Mouse (Mus musculus) kidney, adult 8-10 months (tissue): Measurements from ENCODE around the gene Copz1.

ENCODE experiments used
- DNase-seq, 2 experiments: peaks; one replicate each; pipeline ENCODE4 v3.0.0; 2022

The Copz1 gene

DNA sequence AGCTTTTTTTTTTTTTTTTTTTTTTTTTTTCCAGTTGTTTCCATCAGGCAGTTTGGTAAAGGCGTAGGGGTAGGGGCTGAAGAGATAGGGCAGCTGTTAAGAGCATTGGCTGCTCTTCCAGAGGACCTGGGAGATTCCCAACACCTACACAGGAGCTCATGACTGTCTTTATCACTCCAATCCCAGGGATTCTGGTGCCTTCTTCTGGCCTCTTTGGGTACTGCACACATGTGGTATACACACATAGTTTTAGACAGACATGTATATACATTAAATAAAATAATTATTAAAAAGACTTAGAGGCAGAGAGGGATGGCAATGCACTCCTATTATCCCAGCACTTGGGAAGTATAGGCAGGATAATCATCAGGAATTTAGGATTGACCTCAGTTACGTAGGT, 20.9 kb downstream of the Copz1 start:
- DNase-seq, result no peak

DNA sequence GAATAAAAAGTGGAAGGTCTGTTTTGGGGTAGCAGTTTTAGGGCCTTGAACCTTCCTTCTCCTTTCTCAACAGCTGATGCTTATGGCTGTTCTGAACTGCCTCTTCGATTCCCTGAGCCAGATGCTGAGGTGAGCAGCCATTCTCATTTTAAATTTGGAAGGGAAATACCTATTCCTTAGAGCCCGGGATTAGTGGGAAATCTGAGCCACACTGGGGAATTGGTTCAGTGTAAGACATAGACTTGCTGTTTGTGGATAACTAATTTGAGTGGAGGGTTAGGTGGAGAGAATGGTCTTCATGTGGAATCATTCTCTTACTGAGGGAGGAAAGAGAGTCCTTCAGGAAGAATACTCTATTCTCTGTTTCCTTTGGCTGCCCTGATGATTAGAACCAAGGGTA, 22.1 kb downstream of the Copz1 start:
- no peak for DNase-seq

DNA sequence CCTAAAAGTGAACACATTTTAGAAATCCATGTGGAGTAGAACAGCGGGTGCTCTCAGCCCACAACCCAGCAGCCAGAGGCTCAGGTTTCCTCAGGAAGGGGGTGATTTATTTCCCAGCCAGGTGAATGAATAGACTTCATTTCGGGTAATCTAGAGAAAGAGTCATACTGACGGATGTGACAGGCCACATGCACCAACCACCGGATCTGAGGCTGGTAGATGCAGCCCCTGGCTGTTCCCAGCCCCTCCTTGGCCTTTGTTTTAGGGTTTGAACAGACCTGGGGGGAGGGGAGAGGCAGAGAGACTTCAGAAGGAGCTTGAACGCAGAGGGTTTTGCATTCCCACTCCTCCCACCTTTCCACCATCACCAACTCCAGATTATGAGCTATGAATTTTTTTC, 23.3 kb downstream of the Copz1 start:
- no peak for DNase-seq

DNA sequence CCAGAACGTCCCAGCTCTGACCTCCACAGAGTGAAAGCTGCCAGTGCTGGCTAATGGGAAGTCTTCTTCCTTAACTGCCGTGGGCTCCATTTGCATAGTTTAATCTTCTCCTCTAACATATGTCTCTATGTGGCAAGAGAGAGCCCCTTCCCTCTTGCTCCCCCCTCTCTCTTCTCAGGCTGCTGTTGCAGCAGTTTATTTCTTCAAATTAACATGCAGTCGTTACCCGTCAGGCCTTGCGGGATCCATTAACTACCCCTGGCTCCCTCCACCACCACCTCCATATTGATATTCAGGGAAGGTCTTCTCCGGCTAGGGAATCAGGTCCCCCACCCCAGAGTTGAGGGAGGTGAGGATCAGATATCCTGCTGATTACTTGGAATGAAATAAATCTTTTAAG, 24.8 kb downstream of the Copz1 start:
- no peak for DNase-seq

DNA sequence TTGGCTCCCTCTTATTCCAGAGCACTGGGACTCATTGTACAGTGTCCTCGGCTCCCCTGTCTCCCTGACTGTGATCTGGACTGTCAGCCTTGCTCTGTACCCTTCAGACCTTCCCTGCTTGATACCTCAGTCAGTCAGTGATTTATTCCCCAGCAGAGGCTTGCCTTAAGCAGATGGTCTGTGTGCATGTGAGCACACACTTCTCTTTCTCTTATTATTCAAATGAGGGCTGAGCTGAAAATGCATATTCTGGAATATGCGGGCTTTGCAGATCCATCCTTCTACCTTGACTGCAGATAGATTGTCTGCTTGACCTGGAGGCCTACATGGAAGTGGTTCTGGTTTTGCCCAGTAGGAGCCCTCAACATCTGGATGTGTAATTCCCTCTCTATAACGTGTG, 25.5 kb downstream of the Copz1 start:
- no peak for DNase-seq

DNA sequence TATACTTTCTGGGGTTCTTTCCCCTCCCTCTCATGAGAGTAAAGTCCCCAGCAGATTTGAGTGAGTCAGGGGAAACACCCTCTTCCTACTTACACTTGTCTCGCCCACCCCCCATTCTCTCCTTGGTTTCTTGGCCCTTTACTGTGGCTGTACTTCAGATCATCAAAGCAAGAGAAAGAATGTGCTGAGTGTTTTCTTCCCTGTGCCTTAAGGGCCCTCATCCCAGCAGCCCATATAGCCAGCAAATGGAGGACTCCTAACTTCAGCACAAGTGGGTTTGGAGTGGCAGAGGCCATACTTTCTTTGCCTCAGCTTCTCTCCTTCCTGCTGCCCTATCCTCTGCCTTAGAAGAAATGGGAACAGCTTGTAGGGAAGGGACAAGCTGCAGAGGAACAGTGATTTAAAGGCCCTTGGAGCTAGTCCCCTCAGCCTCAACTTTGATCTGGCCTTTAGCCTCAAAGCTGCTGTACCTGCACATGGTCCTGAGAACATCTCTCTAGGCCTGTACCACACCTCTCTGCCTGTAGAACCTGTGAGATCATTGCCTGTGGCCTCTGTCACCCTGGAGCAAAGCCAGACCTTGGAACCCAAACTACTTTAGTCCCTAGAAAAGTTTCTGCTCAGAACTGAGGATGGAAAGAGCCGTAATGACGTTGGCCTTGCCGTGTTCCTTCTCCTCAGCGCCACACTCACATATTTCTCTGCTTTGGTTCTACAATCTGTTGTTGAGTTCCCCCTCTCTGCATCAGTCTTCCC, 26.5 kb downstream of the Copz1 start:
- no peak for DNase-seq

DNA sequence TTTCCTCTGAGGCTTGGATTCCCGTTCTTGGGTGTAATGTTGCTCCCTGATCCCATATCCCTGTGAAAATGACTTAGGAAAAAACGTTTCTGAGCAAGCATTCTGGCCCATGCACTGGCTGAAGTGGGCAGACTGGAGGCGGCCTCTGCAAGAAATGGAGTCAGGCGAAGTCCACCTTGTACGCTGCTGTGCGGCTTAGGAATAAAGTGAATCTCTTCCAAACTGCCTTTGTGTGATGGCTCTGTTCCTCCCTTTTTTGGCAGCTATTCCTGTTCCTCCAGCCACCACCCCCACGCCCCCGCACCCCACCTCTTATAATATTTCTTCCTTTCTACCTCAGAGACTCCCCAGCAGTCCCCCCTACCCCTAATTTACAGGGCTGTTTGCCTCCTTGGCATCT, 27.1 kb downstream of the Copz1 start:
- DNase-seq, result no peak

DNA sequence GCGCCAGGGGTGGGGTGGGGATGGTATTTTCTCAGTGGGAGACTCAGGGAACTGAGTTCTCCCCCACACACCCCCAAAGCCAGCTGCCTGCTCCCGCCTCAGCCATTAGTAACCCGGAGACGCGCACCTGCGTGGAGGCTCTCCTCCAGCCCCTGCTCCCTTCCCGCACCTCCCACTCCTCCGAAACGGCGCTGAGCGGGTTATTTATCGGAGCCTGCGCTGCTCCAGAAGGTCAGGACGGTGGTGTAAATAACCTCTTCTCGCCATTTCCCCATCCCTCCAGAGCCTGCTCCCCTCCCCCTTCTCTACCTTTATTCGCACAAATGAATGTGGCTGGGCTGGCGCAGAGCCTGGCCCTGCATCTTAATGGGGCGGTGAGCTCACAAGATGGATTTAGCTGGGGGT, 27.6 kb downstream of the Copz1 start:
- DNase-seq, result no peak

DNA sequence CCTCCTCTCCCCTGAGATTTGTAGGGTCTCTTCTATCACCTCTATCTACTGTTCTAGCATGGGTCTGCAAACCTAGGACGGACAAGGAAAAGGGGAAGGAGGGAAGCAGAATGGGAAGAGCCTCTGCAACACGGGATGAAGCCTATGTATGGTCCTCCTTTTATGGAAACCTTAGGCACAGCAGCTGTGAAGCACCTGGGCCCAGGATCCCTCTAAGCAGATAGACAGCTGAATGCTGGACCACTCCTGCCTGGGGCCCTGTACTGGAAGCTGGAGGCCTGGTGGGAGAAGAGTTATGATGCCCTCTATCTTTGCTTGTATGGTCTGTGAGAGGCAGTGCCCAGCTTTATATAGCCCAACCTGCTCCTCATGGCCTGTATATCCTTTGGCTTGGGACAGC, 28.0 kb downstream of the Copz1 start:
- no peak for DNase-seq

DNA sequence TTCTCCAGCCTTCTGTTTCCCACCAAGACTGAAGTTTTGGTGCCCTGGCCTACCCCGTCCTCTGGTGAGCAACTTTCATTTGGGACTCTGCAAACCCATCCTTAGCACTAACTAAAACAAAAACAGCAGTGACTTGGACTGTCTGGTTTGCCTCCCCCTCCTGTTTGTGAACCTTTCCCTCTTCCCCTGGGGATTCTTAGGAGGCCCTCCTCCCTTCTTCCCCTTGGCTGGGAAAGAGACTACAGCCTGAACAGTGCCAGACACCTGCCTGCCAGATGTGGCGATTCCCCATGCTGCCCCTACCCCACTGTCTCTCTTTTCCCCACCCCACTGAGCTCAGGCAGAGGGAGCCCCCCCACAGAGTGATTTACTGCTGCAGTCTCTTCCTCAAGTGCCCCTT, 28.5 kb downstream of the Copz1 start:
- DNase-seq, result no peak

DNA sequence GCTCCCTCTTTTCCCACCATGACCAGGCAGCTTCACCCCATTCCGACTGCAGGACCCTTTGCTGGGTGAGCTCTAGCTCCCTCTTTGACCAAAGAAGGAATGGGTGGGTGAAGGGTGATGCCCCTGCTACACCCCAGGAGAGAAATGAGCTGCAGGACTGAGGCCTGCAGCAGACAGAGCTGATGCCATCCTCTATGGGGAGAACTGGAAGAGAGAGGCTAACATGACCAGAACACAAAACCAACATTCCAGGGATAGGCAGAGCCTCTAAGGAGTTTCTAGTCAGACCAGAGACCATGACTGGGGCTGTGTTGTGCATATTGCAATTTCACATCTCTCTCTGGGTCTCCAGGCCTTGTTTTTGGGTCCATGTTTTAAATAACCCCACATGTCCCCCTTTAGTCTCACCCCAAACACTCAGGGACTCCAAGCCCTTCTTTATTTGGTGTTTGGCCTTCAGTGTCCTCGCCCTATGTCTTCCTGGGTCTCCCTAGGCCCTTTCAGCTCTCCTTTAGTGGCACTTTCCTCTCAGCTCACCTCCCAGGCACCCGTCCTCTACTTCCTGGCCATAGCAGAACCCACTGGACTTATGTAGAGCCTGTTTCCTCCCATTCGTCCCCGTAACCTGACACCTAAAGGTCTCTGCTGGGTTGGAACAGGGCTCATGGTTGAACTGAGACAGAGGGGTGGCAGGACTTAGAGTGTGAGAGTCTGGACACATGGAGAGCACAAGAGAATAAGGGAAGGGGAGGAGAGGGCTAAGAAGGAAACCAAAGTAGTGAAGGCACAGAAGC, 29.2 kb downstream of the Copz1 start:
- DNase-seq, result no peak

DNA sequence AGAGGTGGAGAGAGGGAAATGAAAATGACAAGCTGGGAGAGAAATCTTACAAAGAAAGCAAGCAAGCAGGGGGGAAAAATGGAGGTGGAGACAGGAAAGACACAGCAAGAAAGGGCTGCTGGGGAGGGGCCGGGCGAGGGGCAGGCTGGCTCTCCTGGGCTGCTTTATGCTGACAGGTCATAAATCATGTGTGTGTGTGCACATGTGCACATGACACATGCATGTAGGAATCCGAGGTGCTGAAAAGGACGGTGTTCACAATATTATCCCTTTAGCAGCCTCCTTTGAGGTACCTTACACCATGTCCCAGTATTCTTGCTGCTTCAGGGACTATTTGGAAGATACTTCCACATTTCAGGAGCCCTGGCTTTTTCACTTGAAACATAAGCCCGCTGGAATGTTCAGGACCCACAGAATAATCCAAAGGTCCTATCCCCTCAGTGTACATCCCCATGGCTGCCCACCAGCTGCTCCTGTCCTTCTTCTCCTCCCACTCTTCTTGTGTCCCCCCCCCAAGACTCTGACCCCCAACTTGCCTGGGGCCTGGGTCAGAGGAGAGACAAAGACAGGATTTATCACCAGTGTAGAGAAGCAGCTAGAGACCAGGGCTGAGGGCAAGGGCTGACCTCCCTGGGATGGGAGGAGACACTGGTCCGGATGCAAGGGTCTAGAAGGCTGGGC, 30.0 kb downstream of the Copz1 start:
- no peak for DNase-seq

DNA sequence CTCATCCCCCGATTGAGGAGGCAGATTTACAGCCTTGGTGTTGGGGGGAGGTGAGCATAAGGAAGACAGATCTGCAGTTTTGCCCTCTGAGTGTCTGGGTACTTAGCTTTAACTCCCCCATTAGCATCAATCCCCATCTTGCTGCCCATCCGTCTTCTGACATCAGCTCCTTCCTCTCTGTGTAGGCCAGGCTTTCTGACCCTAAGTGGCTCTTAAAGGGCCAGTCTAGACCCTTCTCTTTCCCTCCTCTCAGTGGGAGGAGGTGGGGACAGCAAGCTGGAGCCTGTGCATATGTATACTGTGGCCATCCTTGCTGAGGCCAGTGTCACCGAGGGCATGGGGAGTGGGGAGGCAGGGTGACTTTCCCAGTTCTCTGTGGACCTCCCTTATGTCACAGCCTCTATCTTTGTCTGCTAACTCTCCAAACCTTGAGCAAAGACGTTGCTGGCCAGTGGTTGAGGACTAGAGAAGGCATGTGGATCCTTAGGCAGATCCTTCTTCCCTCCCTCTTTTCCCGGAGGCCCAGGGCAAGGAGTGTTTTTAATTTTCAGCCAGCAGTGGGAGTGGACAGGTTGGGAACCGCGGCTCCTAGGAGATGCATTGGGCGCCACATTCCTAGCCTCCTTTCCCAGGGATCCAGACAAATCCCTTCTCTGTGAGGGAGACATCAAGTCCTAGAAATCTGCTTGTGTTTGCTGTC, 31.6 kb downstream of the Copz1 start:
- no peak for DNase-seq

DNA sequence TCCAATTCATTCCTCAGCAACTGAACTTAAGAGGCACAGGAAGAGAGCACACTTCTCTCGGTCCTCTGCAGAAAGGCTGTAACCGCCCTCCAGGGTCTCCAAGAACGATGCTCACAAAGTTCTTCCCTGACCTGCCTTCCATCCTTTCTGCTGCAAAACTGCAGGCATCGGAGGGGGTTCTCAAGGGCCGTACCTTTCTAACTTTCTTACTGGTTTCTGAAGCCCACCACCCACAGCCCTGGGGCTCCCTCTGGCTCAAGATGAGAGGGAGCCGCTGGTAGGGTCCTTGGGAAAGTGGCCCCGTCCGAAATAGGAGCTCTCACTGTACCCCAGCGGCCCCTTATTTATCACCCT, 32.1 kb downstream of the Copz1 start:
- no peak for DNase-seq

DNA sequence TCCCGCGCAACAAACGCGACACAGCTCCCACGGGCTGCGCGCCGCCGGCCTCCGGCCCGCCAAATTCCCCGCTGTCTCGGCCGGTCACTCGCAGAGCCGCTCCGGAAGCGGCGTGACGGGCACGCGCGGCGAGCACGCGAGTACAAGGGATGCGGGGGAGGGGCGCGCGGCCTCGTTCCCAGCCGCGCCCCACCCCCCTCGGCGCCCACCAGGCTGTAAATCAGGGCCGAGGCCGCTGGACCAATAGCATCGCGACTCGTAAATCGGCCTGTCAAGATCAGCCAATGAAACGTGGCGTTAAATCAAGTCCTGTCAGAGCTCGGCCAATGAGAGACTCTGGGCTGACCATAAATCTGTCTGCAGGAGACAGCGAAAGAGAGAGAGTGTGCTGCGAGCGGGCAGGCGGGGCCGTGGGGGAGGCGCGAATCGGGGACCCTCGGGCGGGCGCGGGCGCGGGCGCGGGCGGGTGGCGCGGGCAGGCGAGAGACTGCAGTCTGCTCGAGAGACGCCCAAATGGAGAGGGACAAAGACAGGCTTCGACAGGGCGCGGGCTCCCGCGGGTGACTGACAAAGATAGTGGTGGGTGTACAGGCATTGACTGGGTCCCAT, 32.7 kb downstream of the Copz1 start:
- DNase-seq, result peak; percentile 97 to 98

DNA sequence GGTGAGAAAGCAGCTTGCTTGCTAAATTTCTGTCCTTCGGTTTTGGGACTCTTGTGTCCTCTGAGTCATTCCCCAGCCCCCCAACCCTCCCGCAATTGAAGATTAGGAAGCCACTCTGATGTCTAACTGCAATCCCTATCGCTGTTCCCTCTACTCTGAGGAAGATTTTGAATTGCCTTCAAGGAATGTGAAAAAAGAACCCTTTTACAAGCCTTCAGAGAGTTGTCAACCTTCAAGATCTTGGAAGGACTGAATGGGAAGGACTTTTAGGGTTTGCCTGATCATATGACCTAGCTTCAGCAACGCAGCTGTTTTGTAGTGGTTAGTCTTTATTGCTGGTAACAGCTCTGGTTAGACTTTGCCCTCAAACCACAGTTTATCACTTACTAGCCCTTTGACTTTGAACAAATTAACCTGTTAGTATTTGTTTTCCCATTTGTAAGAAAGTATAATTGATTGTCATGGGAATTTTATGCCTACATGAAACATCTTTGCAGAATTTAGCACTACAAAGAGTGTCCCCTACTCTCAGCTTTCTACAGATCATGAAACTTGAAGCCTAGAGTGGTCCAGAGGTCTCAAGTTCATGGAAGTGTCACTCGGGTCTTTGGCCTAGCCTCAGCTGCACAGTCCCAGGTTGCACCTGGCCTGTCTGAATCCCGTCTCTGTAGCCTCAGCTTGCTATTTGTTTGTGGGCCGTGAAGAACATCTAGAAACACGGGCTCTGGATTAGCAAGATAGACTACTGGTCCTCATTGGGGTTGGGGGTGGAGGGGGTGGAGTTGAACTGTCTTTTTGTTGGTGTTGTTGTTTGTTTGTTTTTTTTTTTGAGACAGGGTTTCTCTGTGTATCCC, 33.5 kb downstream of the Copz1 start:
- DNase-seq, result peak; percentile 60 to 83

DNA sequence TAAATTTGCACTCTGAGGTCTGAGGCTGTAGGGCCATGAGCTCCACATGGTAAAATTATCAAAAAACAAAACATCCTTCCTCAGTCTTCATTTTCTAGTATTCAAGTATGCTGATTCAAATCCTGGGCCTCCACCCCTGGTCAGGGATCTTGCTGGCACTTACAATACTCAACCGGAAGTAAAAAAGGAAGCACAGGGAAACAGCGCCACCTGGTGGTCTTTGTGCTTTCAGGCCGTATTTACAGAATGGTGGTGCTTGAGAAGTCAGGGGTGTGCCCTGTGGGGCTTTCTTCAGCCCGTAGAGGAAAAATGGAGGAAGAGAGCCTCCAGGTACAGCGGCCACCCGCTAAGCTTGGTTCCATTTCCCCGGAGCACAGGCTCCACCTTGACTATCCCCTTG, 34.6 kb downstream of the Copz1 start:
- DNase-seq, result peak; percentile 91 to 96

DNA sequence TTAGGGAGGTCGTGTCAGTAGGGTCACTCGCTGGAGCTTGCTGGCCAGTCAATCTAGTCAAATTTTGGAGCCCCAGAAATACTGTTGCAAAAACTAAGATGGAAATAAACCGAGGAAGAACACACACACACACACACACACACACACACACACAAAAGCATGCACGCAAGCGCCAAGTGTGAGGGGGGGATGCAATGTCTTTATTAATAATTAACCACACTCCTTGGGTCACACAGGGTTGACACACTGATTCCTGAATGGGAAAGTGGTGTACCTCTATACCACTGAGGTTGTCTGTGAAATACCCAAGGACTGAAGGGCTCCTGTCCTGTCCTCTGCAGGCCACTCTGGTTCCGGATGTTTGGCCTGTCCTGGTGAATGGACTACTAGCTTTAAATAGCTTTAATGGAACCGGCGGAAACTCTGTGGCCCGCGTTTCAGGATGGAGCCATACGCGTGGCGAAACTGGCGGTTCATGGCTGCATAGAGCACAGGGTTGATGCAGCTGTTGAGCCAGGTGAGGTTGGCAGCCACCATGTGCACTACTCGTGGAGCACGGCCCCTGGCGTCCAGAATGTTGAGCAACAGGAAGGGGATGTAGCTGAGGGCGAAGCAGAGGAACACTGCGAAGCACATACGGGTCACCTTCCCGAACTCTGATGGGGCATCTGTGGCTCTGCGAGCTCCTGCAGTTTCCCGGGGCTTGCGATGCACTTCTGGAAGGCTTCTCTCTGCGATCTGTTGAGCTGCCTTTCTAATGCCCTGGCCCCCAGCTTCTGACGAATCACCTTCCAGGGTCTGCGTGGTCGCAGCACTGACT, 35.8 kb downstream of the Copz1 start:
- DNase-seq, result no peak

DNA sequence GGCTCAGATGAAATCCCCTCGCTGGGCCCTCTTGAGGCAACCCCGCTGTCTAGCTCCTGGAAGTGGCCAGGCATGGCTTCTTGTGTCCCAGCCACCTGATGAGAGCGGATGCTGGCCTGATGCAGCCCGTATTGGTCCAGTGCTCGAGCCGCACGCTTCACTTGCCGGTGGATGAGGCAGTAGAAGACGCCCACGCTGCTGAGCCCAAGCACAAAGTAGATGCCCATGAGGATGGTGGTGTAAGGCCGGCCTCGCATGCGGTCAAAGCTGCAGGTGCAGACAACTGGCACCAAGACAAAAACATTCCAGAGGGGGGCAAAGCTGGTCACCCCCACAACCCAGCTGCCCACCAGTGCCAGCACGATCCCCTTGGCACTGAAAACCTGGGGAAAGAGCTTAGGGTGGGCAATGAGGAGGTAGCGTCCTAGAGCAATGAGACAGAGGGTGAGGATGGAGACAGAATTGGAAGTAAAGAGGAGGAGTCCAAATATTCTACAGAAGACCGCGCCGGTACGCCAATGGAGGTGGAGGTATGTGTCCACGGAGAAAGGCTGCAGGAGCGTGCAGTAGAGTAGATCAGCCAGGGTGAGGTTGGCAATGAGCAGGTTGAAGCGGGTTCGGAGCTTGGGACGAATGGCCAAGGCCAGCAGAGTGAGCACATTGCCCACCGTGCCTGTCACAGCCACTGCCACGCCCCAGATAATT, 36.5 kb downstream of the Copz1 start:
- no peak for DNase-seq

DNA sequence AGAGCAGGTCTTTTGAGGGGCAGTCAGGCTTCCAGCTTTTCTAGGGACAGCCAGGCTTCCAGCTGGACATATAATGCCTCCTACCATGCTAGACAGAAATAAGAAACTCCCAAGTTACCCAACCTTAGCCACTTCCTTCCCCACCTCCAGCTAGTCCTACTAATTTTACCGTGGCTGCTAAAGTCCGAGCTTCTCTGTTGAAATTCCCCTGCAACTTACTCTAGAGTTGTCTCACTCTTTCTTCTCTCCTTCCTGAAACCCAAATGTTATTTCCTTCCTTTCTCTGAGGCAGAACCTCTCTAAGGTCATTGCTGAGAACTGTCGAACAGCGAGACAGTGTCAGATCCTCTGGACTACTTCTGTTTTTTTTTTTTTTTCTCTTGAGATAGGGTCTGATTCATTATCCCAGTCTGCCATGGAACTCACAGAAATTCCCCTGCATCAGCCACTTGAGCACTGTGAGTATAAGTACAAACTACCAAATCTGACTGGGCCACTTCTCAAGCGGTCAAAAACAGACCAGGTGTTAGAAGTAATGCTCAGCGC, 37.9 kb downstream of the Copz1 start, which contains the start of gene Gpr84:
Gpr84 (minus strand) TSS at position 248 of the 546 bp plus-strand sequence.
- DNase-seq, result no peak
